Mouse (Mus musculus): Measurements from ENCODE around the gene Nsg2. TPM values are rescaled to one million over a fixed set of nuclear protein-coding genes. Genes with fewer than 3 reads are reported as not detected.

Gene Nsg2
- total RNA-seq, 2 experiments from 2014 or later, result not detected

Other genes starting within 250 kb of the Nsg2 start
- 1,203 and 1,240 TPM in 2 replicates for gene Cpeb4, start 128.3 kb upstream of the Nsg2 start, total RNA-seq (2015; ENCODE audit: low replicate concordance)
- gene Cpeb4, start 128.3 kb upstream of the Nsg2 start, total RNA-seq (2017; ENCODE audit: low replicate concordance), result 858 and 892 TPM in 2 replicates
- not detected in 2 replicates for gene 4930524B15Rik, start 34.9 kb upstream of the Nsg2 start, total RNA-seq (2015; ENCODE audit: low replicate concordance)
- not detected in 2 replicates for gene 4930524B15Rik, start 34.9 kb upstream of the Nsg2 start, total RNA-seq (2017; ENCODE audit: low replicate concordance)
- not detected in 2 replicates for gene Il9r, start 199.8 kb downstream of the Nsg2 start, total RNA-seq (2015; ENCODE audit: low replicate concordance)
- gene Il9r, start 199.8 kb downstream of the Nsg2 start, total RNA-seq (2017; ENCODE audit: low replicate concordance), result not detected in 2 replicates
- 64.4 and 68.3 TPM in 2 replicates for gene Snrnp25, start 205.0 kb downstream of the Nsg2 start, total RNA-seq (2015; ENCODE audit: low replicate concordance)
- gene Snrnp25, start 205.0 kb downstream of the Nsg2 start, total RNA-seq (2017; ENCODE audit: low replicate concordance), result 29.9 and 61.1 TPM in 2 replicates
- not detected in 2 replicates for gene Rhbdf1, start 221.8 kb downstream of the Nsg2 start, total RNA-seq (2015; ENCODE audit: low replicate concordance)
- gene Rhbdf1, start 221.8 kb downstream of the Nsg2 start, total RNA-seq (2017; ENCODE audit: low replicate concordance), result 1.2 and 7.5 TPM in 2 replicates
- 21.3 and 22.1 TPM in 2 replicates for gene Mpg, start 226.0 kb downstream of the Nsg2 start, total RNA-seq (2015; ENCODE audit: low replicate concordance)
- gene Mpg, start 226.0 kb downstream of the Nsg2 start, total RNA-seq (2017; ENCODE audit: low replicate concordance), result 29.0 and 33.3 TPM in 2 replicates

Data from erythroblast, adult 5-6 weeks (primary cell).